Mouse (Mus musculus): ENCODE measurements around the gene Slc38a4.

DNA sequence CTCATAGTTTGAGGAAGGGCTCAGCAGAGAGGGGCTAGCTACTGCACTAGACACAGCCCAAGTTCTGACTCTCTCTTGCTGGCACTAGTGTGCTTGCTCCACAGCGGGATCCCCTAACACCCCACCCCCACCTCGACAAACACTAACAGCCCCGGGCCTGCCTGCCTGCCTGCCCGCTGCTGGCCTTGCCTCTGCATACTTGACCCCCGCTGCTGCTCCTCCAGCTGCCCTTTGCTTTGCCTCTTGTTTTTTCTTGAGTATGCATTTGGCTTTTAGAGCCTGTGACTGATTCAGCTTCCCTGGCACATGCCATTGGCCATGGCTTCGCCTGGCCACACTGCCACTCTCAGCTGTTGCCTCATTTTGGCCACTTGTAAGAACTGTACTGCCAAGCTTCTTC is 33.8 kb upstream of the Slc38a4 start:
- no peak for TF ChIP-seq CTCF (IDR thresholded peaks at IDR 0.05; ENCODE audit: extremely low read depth, insufficient read length, insufficient replicate concordance, low read depth, low read length)
- no peak for TF ChIP-seq POLR2A (IDR thresholded peaks at IDR 0.05; ENCODE audit: low read depth, low read length)
